Mouse (Mus musculus) kidney, adult 8-10 months (tissue): ENCODE data around the gene Il25.
"Not testable (repeated sequence)": the region's sequence is repeated elsewhere in the genome, so short reads cannot be mapped to it uniquely, and the experiment has no call there.

Source experiments
- DNase-seq, 2 experiments: peaks; one replicate each; pipeline ENCODE4 v3.0.0; 2022

The Il25 gene

GRCm38 (mm10) chr14:54955481-54955880 is 23.0 kb downstream of the Il25 start:
- no peak for DNase-seq

- DNase-seq = no peak
Measured at GRCm38 (mm10) chr14:54956533-54956932, 24.0 kb downstream of the Il25 start.

GRCm38 (mm10) chr14:54958503-54958902 is 26.0 kb downstream of the Il25 start:
- no peak for DNase-seq

- DNase-seq = no peak
Measured at GRCm38 (mm10) chr14:54959197-54959596, 26.7 kb downstream of the Il25 start.

- not testable (repeated sequence) for DNase-seq
Measured at GRCm38 (mm10) chr14:54959853-54960613, 27.5 kb downstream of the Il25 start.

- no peak for DNase-seq
Measured at GRCm38 (mm10) chr14:54960769-54961168, 28.3 kb downstream of the Il25 start.

GRCm38 (mm10) chr14:54961487-54961886 is 29.0 kb downstream of the Il25 start:
- no peak for DNase-seq

- DNase-seq = no peak
Measured at GRCm38 (mm10) chr14:54962714-54963113, 30.2 kb downstream of the Il25 start.

GRCm38 (mm10) chr14:54963727-54964126 is 31.2 kb downstream of the Il25 start:
- DNase-seq = no peak

- DNase-seq = no peak
Measured at GRCm38 (mm10) chr14:54965044-54965443, 32.5 kb downstream of the Il25 start.

- no peak for DNase-seq
Measured at GRCm38 (mm10) chr14:54965631-54966030, 33.1 kb downstream of the Il25 start.

GRCm38 (mm10) chr14:54966320-54966977 is 34.0 kb downstream of the Il25 start, which contains the start of gene Myh6:
TSS of gene Myh6 (minus strand) at chr14:54966927.
- no peak for DNase-seq

- DNase-seq = no peak
Measured at GRCm38 (mm10) chr14:54967874-54968273, 35.4 kb downstream of the Il25 start.

- DNase-seq = no peak
Measured at GRCm38 (mm10) chr14:54968344-54968743, 35.8 kb downstream of the Il25 start.

- DNase-seq = not testable (repeated sequence)
Measured at GRCm38 (mm10) chr14:54972786-54973185, 40.3 kb downstream of the Il25 start.

GRCm38 (mm10) chr14:54974068-54974791 is 41.7 kb downstream of the Il25 start:
- DNase-seq = no peak

- no peak for DNase-seq
Measured at GRCm38 (mm10) chr14:54976633-54977032, 44.1 kb downstream of the Il25 start, which contains the start of gene Gm17428. TSS of gene Gm17428 (plus strand) at chr14:54976933.

- DNase-seq = no peak
Measured at GRCm38 (mm10) chr14:54978664-54979063, 46.2 kb downstream of the Il25 start.

- no peak for DNase-seq
Measured at GRCm38 (mm10) chr14:54981934-54982333, 49.4 kb downstream of the Il25 start.
